Mouse (Mus musculus) layer of hippocampus, adult 8-10 months (tissue): ENCODE results near the gene Pibf1. TPM values are rescaled to one million over a fixed set of nuclear protein-coding genes. Genes with fewer than 3 reads are reported as not detected.

Experiments used
- DNase-seq, 2 experiments: peaks; one replicate each; pipeline ENCODE4 v3.0.0; 2022; ENCODE audit warnings: low spot score in 2 of 2
- total RNA-seq, 4 experiments: library from RNA; stranded (reverse); gene quantifications; 2 replicates each; pipeline ENCODE4 v1.2.4; 2022

Pibf1 gene
- total RNA-seq, 4 experiments from 2014 or later = 13.3 to 17.2 (median 14.5) TPM

DNA sequence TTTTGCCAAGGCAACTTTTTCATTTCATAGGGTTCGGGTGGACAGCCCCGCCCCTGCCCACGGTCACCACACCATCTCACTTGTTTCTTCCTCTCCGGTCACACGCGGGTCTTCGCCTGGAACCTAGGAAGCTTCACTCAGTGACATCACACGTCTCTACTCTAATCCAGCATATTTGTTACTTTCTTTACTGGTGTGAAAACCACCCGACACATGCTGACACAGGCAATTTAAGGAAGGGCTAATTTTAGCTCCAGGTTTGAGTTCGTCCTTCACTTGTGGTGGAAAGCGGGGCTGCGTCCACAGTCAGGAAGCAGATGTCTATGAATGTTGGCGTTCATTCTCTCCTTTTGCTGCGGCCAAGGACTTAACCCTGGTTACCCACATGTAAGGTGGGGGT is 166.6 kb downstream of the Pibf1 start:
- no peak for DNase-seq

DNA sequence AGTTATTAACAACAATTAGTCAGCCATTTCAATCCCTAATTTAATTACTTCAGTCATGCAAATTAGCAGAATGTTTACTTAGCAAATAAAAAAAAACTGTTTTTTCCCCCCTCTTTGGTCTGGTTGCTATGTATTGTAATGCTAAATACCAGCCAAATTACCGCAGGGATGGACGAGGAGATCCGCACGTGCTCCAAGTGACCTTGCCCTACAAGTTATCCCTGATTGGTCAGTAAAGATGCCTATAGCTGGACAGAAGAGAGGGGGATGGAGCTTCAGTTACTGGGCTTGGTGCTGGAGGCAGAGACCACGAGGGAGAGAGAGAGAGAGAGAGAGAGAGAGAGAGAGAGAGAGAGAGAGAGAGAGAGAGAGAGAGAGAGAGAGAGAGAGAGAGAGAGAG is 167.5 kb downstream of the Pibf1 start:
- DNase-seq = no peak

GRCm38 (mm10) chr14:99274056-99274455 is 174.8 kb downstream of the Pibf1 start:
- DNase-seq = no peak

GRCm38 (mm10) chr14:99275827-99276226 is 176.6 kb downstream of the Pibf1 start:
- DNase-seq = no peak

GRCm38 (mm10) chr14:99278312-99278711 is 179.1 kb downstream of the Pibf1 start:
- no peak for DNase-seq

GRCm38 (mm10) chr14:99278763-99279486 is 179.7 kb downstream of the Pibf1 start:
- no peak for DNase-seq

- no peak for DNase-seq
Measured at GRCm38 (mm10) chr14:99280399-99280798, 181.2 kb downstream of the Pibf1 start.

- no peak for DNase-seq
Measured at GRCm38 (mm10) chr14:99280825-99281433, 181.7 kb downstream of the Pibf1 start.

DNA sequence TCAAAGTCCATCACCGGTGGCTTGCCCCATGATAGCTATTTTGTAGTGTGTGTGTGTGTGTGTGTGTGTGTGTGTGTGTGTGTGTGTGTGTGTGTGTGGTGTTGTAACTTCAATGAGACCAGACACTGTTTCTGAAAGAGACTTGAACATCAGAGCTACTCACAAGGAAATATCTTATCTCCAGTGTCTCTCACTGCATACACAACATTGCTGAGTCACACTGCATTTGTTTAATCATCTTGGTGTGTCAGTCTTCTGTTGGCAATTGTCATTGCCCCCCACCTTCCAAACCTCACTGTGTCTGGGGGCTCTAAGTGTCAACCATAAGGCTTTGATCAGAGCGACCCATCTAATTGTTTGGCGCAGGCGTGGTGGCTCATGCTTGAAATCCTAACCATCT is 186.3 kb downstream of the Pibf1 start:
- no peak for DNase-seq

GRCm38 (mm10) chr14:99292176-99292575 is 193.0 kb downstream of the Pibf1 start:
- no peak for DNase-seq

- DNase-seq = no peak
Measured at GRCm38 (mm10) chr14:99294424-99294823, 195.2 kb downstream of the Pibf1 start.

DNA sequence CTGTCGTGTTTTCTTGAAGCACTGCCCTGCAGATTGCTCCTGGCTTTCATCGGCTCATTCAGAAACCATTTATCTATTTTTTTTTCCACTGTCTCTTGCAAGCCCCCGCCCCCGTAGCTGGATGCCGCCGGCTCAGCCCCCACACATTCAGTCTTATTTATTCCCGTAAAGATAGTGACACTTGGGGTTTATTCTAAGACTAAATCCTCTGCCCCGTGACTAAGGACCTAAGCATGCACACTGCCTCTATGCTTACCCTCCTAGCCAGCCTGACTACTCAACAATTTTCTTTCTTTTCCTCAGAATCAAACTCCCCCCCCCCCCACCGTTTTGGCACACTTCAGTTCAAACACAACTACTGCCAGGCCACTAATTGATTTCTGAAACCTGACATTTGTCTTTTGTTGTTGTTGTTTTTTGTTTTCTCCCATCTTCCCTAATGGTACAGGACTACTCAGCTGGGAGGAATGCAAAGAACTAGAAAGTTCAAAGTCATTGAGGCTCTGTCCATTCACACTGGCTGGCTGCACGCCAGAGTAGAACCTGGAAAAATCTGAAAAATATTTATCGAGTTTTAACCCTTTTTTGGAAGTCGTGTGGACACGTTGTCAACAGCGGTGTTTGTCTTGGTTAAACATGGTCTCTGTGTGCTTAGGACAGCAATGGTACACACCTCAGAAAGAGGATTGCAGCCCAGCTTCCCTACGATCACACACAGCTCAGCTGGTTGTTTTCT is 196.6 kb downstream of the Pibf1 start:
- no peak for DNase-seq

- peak; percentile 86 to 88 for DNase-seq
Measured at GRCm38 (mm10) chr14:99298385-99299021, 199.3 kb downstream of the Pibf1 start, which contains the start of gene Klf5. Gene Klf5 (plus strand): TSS chr14:99298691.

- DNase-seq = peak in 1 of 2 experiments; percentile 38
Measured at GRCm38 (mm10) chr14:99299022-99299481, 199.8 kb downstream of the Pibf1 start.

GRCm38 (mm10) chr14:99299701-99300191 is 200.5 kb downstream of the Pibf1 start:
- peak; percentile 21 to 29 for DNase-seq

DNA sequence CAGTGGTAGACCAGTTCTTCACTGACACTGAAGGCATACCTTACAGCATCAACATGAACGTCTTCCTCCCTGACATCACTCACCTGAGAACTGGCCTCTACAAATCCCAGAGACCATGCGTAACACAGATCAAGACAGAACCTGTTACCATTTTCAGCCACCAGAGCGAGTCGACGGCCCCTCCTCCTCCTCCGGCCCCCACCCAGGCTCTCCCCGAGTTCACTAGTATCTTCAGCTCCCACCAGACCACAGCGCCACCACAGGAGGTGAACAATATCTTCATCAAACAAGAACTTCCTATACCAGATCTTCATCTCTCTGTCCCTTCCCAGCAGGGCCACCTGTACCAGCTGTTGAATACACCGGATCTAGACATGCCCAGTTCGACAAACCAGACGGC is 202.2 kb downstream of the Pibf1 start:
- no peak for DNase-seq

Other genes starting within 250 kb of the Pibf1 start
- gene Rpl36a-ps1, start 105.1 kb upstream of the Pibf1 start, total RNA-seq = 1 to 10 TPM; 1.3 to 4.4 (median 2.8) TPM
- 10 to 100 TPM; 56.2 to 72.0 (median 64.8) TPM for gene Mzt1, start 53.3 kb upstream of the Pibf1 start, total RNA-seq
- gene Bora, start 53.2 kb upstream of the Pibf1 start, total RNA-seq = 1 to 10 TPM; 2.0 to 3.6 (median 2.1) TPM
- gene Dis3, start 346 bp downstream of the Pibf1 start, total RNA-seq = 10 to 100 TPM; 16.4 to 24.8 (median 18.4) TPM
- gene Klf5, start 199.3 kb downstream of the Pibf1 start, total RNA-seq = 10 to 100 TPM; 10.1 to 12.2 (median 11.3) TPM